Mouse (Mus musculus) hindbrain, embryonic 14.5 days (tissue): ENCODE results near the gene Psmd11. TPM values are rescaled to one million over a fixed set of nuclear protein-coding genes. Genes with fewer than 3 reads are reported as not detected.

Source experiments
- ATAC-seq: fragments of 200-750 bp; cut with Nextera tagmentation; 2 replicates; pipeline ENCODE4 v1.8.0; 2017; ENCODE audit warnings: moderate number of reproducible peaks, mild to moderate bottlenecking, moderate TSS enrichment, moderate library complexity; ENCODE audit not compliant: low FRiP score
- DNase-seq: peaks from one replicate; pipeline ENCODE4 v3.0.0-alpha.2; 2015; ENCODE audit warnings: low spot score
- H3K27ac ChIP-seq: fragments of 300-500 bp; sonication (generic); 2 replicates; pipeline ENCODE4 v1.5.1; 2014; ENCODE audit warnings: mild to moderate bottlenecking, moderate library complexity
- H3K27me3 ChIP-seq: fragments of 300-500 bp; sonication (generic); 2 replicates; pipeline ENCODE4 v1.6.1; 2014; ENCODE audit warnings: mild to moderate bottlenecking, low read length, mixed read lengths; ENCODE audit not compliant: control insufficient read depth, insufficient read depth
- H3K36me3 ChIP-seq: fragments of 300-500 bp; sonication (generic); replicated peaks from 2 replicates; pipeline ENCODE4 v1.6.1; 2014; ENCODE audit not compliant: control insufficient read depth, insufficient read depth
- H3K4me1 ChIP-seq: fragments of 300-500 bp; sonication (generic); replicated peaks from 2 replicates; pipeline ENCODE4 v1.6.1; 2014; ENCODE audit warnings: antibody characterized with exemption, low read length, mixed read lengths; ENCODE audit not compliant: control insufficient read depth, insufficient read depth
- H3K4me2 ChIP-seq: fragments of 300-500 bp; sonication (generic); replicated peaks from 2 replicates; pipeline ENCODE4 v1.6.1; 2014; ENCODE audit warnings: mild to moderate bottlenecking, moderate library complexity
- H3K4me3 ChIP-seq: fragments of 300-500 bp; sonication (generic); replicated peaks from 2 replicates; pipeline ENCODE4 v1.5.1; 2014; ENCODE audit warnings: mild to moderate bottlenecking, low read length
- H3K9ac ChIP-seq: fragments of 300-500 bp; sonication (generic); 2 replicates; pipeline ENCODE4 v1.6.1; 2014
- H3K9me3 ChIP-seq: fragments of 300-500 bp; sonication (generic); 2 replicates; pipeline ENCODE4 v1.6.1; 2016; ENCODE audit warnings: low read length; ENCODE audit not compliant: control insufficient read depth
- WGBS: fragments of 180-500 bp; shearing (Covaris S2); extraction: QIAGEN DNeasy Blood & Tissue Kit; methylation state at CpG from one replicate; pipeline ENCODE4 v1.1.7; 2014; 5-methylcytosine and 5-hydroxymethylcytosine counted together
- polyA plus RNA-seq: library from polyadenylated mRNA; unstranded; fragments of >200 nt; fragmentation: Nextera tagmentation; extraction: Ambion mirVana; gene quantifications from 2 replicates; pipeline ENCODE4 v1.2.1, GENCODE M21; 2014

The Psmd11 gene
- polyA plus RNA-seq, 1 experiment from 2014 or later: 256 TPM

- Histone ChIP-seq H3K9ac (peak overlapping the region; percentile 100), H3K27ac (peak overlapping the region; percentile 99), H3K27me3 (no peaks in the 10 kb centered on the region), H3K36me3 (peaks cover 28% of the 10 kb centered on the region), H3K4me2 (peak overlapping the region; percentile 94), H3K9me3 (no peaks in the 10 kb centered on the region), H3K4me3 (peak overlapping the region; percentile 90), H3K4me1 (peaks cover 35% of the 10 kb centered on the region)
- ATAC-seq: no peak
- no peak for DNase-seq
- WGBS: 25% methylated on average over 14 of the region's 14 CpGs
Observed at GRCm38 (mm10) chr11:80478694-80479412, 50.4 kb downstream of the Psmd11 start.

GRCm38 (mm10) chr11:80479425-80479824 is 51.0 kb downstream of the Psmd11 start:
- Histone ChIP-seq H3K9ac (peak overlapping the region; percentile 100), H3K36me3 (peaks cover 26% of the 10 kb centered on the region), H3K27ac (peak overlapping the region; percentile 99), H3K27me3 (no peaks in the 10 kb centered on the region), H3K4me3 (peak overlapping the region; percentile 90), H3K9me3 (no peaks in the 10 kb centered on the region), H3K4me1 (peaks cover 41% of the 10 kb centered on the region), H3K4me2 (peak overlapping the region; percentile 94)
- ATAC-seq: no peak
- DNase-seq: no peak
- 27% methylated on average over 5 of the region's 5 CpGs for WGBS

- no peaks in the 10 kb centered on the region for H3K27me3 ChIP-seq
- H3K9ac ChIP-seq: peak overlapping the region; percentile 100
- H3K4me2 ChIP-seq: peak overlapping the region; percentile 94
- peak overlapping the region; percentile 90 for H3K4me3 ChIP-seq
- no peak for DNase-seq
- ATAC-seq: no peak
- no peaks in the 10 kb centered on the region for H3K9me3 ChIP-seq
- WGBS: 41% methylated on average over 31 of the region's 31 CpGs
- H3K36me3 ChIP-seq: peaks cover 26% of the 10 kb centered on the region
- peaks cover 49% of the 10 kb centered on the region for H3K4me1 ChIP-seq
- peak overlapping the region; percentile 99 for H3K27ac ChIP-seq
Observed at GRCm38 (mm10) chr11:80479906-80480866, 51.8 kb downstream of the Psmd11 start.

GRCm38 (mm10) chr11:80481409-80482050 is 53.1 kb downstream of the Psmd11 start:
- Histone ChIP-seq H3K27ac (peak overlapping the region; percentile 9; the same call in 1 of the 2 replicates), H3K36me3 (peaks cover 26% of the 10 kb centered on the region), H3K27me3 (no peaks in the 10 kb centered on the region), H3K4me3 (peak overlapping the region; percentile 90), H3K9me3 (no peaks in the 10 kb centered on the region), H3K4me1 (peaks cover 51% of the 10 kb centered on the region), H3K4me2 (peak overlapping the region; percentile 94), H3K9ac (peak overlapping the region; percentile 100)
- WGBS: 62% methylated on average over 13 of the region's 13 CpGs
- ATAC-seq (no peak), DNase-seq (no peak)

GRCm38 (mm10) chr11:80482347-80482746 is 53.9 kb downstream of the Psmd11 start:
- Histone ChIP-seq H3K36me3 (peaks cover 26% of the 10 kb centered on the region), H3K9ac (peak overlapping the region; percentile 100), H3K4me2 (peak overlapping the region; percentile 94), H3K4me3 (peak overlapping the region; percentile 90), H3K9me3 (no peaks in the 10 kb centered on the region), H3K27me3 (no peaks in the 10 kb centered on the region), H3K27ac (no peak overlapping the region; the same call in 1 of the 2 replicates), H3K4me1 (peaks cover 51% of the 10 kb centered on the region)
- DNase-seq (no peak), ATAC-seq (no peak)
- 74% methylated on average over 10 of the region's 10 CpGs for whole genome bisulfite sequencing

GRCm38 (mm10) chr11:80482921-80483320 is 54.5 kb downstream of the Psmd11 start:
- peak overlapping the region; percentile 100 for H3K9ac ChIP-seq
- ATAC-seq: no peak
- peaks cover 52% of the 10 kb centered on the region for H3K4me1 ChIP-seq

GRCm38 (mm10) chr11:80483536-80484067 is 55.2 kb downstream of the Psmd11 start:
- DNase-seq: no peak
- Histone ChIP-seq H3K9me3 (no peaks in the 10 kb centered on the region), H3K4me1 (peaks cover 57% of the 10 kb centered on the region), H3K36me3 (peaks cover 26% of the 10 kb centered on the region), H3K27ac (peak overlapping the region; percentile 84), H3K27me3 (no peaks in the 10 kb centered on the region), H3K4me2 (peak overlapping the region; percentile 94), H3K4me3 (peak overlapping the region; percentile 9; the same call in 1 of the 2 replicates), H3K9ac (peak overlapping the region; percentile 100)
- 74% methylated on average over 6 of the region's 6 CpGs for WGBS
- no peak for ATAC-seq

More at GRCm38 (mm10) chr11:80482921-80483320, 54.5 kb downstream of the Psmd11 start:
- no peaks in the 10 kb centered on the region for H3K9me3 ChIP-seq
- peaks cover 26% of the 10 kb centered on the region for H3K36me3 ChIP-seq
- no peak for DNase-seq
- H3K27me3 ChIP-seq: no peaks in the 10 kb centered on the region
- H3K4me3 ChIP-seq: no peak overlapping the region; the same call in 1 of the 2 replicates
- peak overlapping the region; percentile 84; the same call in 1 of the 2 replicates for H3K27ac ChIP-seq
- peak overlapping the region; percentile 94 for H3K4me2 ChIP-seq
- 79% methylated on average over 7 of the region's 7 CpGs for WGBS

GRCm38 (mm10) chr11:80484191-80484791 is 55.9 kb downstream of the Psmd11 start:
- peak overlapping the region; percentile 84 for H3K27ac ChIP-seq
- peak overlapping the region; percentile 100 for H3K9ac ChIP-seq
- peaks cover 64% of the 10 kb centered on the region for H3K4me1 ChIP-seq
- H3K9me3 ChIP-seq: no peaks in the 10 kb centered on the region
- peaks cover 26% of the 10 kb centered on the region for H3K36me3 ChIP-seq
- peak overlapping the region; percentile 94 for H3K4me2 ChIP-seq
- DNase-seq (peak; percentile 73), ATAC-seq (peak; percentile 84)
- peak overlapping the region; percentile 9; the same call in 1 of the 2 replicates for H3K4me3 ChIP-seq
- 16% methylated on average over 12 of the region's 12 CpGs for WGBS
- H3K27me3 ChIP-seq: no peaks in the 10 kb centered on the region
